Mouse (Mus musculus) liver, postnatal 0 days (tissue): ENCODE measurements around the gene Syt7. TPM values are rescaled to one million over a fixed set of nuclear protein-coding genes. Genes with fewer than 3 reads are reported as not detected.

Experiments
- ATAC-seq: fragments of 200-750 bp; cut with Nextera tagmentation; 2 replicates; pipeline ENCODE4 v1.8.0; 2017; ENCODE audit warnings: mild to moderate bottlenecking, moderate library complexity
- DNase-seq: peaks from one replicate; pipeline ENCODE4 v3.0.0-alpha.2; 2016
- H3K27ac ChIP-seq: fragments of 300-500 bp; sonication (generic); 2 replicates; pipeline ENCODE4 v1.5.1; 2014; ENCODE audit warnings: antibody characterized with exemption, moderate library complexity, mild to moderate bottlenecking, low read depth
- H3K27me3 ChIP-seq: fragments of 300-500 bp; sonication (generic); 2 replicates; pipeline ENCODE4 v1.6.1; 2014; ENCODE audit warnings: low read length, control low read depth, mixed read lengths; ENCODE audit not compliant: insufficient read depth
- H3K36me3 ChIP-seq: fragments of 300-500 bp; sonication (generic); replicated peaks from 2 replicates; pipeline ENCODE4 v1.6.1; 2014; ENCODE audit warnings: mild to moderate bottlenecking, control low read depth, low read length, moderate library complexity, mixed read lengths; ENCODE audit not compliant: insufficient read depth
- H3K4me1 ChIP-seq: fragments of 300-500 bp; sonication (generic); 2 replicates; pipeline ENCODE4 v1.6.1; 2014; ENCODE audit warnings: antibody characterized with exemption, mild to moderate bottlenecking, control low read depth; ENCODE audit not compliant: insufficient read depth
- H3K4me2 ChIP-seq: fragments of 300-500 bp; sonication (generic); 2 replicates; pipeline ENCODE4 v1.6.1; 2014; ENCODE audit warnings: low read depth, mild to moderate bottlenecking, low read length, moderate library complexity, mixed read lengths
- H3K4me3 ChIP-seq: fragments of 300-500 bp; sonication (generic); 2 replicates; pipeline ENCODE4 v1.5.1; 2014; ENCODE audit warnings: low read depth, low read length
- H3K9ac ChIP-seq: fragments of 300-500 bp; sonication (generic); replicated peaks from 2 replicates; pipeline ENCODE4 v1.6.1; 2014; ENCODE audit warnings: mild to moderate bottlenecking, moderate library complexity
- H3K9me3 ChIP-seq: fragments of 300-500 bp; sonication (generic); 2 replicates; pipeline ENCODE4 v1.6.1; 2016; ENCODE audit warnings: mild to moderate bottlenecking, control low read depth, low read length, mixed read lengths
- CTCF ChIP-seq: sonication (generic); IDR thresholded peaks from 2 replicates; pipeline ENCODE4 v1.5.1; 2016; ENCODE audit warnings: antibody characterized with exemption, low read depth
- EP300 ChIP-seq: IDR thresholded peaks from 2 replicates; pipeline ENCODE4 v1.6.1; 2016; ENCODE audit warnings: antibody characterized with exemption, low read depth, mild to moderate bottlenecking
- WGBS: fragments of 180-500 bp; shearing (Covaris S2); extraction: QIAGEN DNeasy Blood & Tissue Kit; methylation state at CpG from one replicate; pipeline ENCODE4 v1.1.7; 2014; ENCODE audit not compliant: insufficient replicate concordance; 5-methylcytosine and 5-hydroxymethylcytosine counted together
- polyA plus RNA-seq: library from polyadenylated mRNA; unstranded; fragments of >200 nt; fragmentation: Nextera tagmentation; extraction: Ambion mirVana; gene quantifications from 2 replicates; pipeline ENCODE4 v1.2.1, GENCODE M21; 2015

Gene Syt7
- polyA plus RNA-seq, 1 experiment from 2014 or later: 0.04 TPM

DNA sequence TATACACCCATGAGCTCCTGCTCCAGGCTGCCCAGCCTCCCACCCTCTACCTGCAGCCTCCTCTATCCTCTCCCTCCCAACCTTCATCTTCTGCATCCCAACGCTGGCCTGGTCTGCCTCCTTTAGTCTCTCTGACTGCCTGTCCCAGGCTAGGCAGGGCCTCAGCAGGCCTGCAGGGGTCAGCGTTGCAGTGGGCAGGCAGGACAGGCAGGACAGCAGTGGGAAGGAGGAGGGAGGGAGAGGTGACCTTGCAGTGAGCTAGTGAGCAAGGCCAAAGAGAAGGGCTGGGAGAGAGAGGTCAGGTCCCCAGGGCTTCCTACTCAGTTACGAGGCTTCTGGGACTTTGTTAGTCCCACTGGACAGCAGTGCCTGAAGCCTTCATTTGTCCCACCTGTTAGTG, 3.1 kb downstream of the Syt7 start:
- H3K27me3 ChIP-seq: peaks cover 37% of the 10 kb centered on the region
- 21% methylated on average over 3 of the region's 3 CpGs for WGBS

DNA sequence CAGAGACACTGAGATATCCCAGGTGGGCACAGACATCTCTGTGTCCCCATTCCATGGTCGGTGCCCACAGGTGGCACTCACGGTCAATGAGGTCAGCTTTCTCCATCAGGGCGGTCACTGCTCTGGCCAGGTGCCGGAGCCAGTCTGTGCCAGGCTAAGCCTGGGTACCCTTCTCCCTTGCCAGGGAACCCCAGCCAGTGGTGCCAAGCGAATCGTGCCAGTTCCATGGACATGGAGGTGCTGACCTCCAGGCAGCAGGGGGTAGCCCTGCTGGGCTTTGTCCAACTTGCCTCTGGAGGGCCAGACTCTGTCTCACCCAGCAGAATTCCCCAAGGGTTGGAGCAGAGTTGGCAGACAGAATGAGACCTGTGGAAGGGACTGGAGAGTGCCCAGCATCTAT, 4.6 kb downstream of the Syt7 start:
- no peaks in the 10 kb centered on the region for H3K36me3 ChIP-seq
- H3K9ac ChIP-seq: no peak overlapping the region
- 87% methylated on average over 6 of the region's 6 CpGs for WGBS
- ATAC-seq (no peak), DNase-seq (no peak)
- no peak for TF ChIP-seq EP300
- TF ChIP-seq CTCF: no peak
- H3K4me1 ChIP-seq: peaks cover 3% of the 10 kb centered on the region; the same call in 1 of the 2 replicates
- H3K4me3 ChIP-seq: no peak overlapping the region
- no peak overlapping the region for H3K27ac ChIP-seq
- H3K27me3 ChIP-seq: peaks cover 22% of the 10 kb centered on the region
- H3K4me2 ChIP-seq: no peak overlapping the region
- no peaks in the 10 kb centered on the region for H3K9me3 ChIP-seq

More for the DNA sequence above, 3.1 kb downstream of the Syt7 start:
- ATAC-seq (no peak), DNase-seq (peak; percentile 27)
- Histone ChIP-seq H3K4me2 (no peak overlapping the region), H3K27ac (no peak overlapping the region), H3K9ac (no peak overlapping the region), H3K36me3 (no peaks in the 10 kb centered on the region), H3K4me3 (no peak overlapping the region), H3K4me1 (peaks cover 3% of the 10 kb centered on the region; the same call in 1 of the 2 replicates), H3K9me3 (no peaks in the 10 kb centered on the region)
- TF ChIP-seq EP300 (no peak), CTCF (peak; percentile 57)

DNA sequence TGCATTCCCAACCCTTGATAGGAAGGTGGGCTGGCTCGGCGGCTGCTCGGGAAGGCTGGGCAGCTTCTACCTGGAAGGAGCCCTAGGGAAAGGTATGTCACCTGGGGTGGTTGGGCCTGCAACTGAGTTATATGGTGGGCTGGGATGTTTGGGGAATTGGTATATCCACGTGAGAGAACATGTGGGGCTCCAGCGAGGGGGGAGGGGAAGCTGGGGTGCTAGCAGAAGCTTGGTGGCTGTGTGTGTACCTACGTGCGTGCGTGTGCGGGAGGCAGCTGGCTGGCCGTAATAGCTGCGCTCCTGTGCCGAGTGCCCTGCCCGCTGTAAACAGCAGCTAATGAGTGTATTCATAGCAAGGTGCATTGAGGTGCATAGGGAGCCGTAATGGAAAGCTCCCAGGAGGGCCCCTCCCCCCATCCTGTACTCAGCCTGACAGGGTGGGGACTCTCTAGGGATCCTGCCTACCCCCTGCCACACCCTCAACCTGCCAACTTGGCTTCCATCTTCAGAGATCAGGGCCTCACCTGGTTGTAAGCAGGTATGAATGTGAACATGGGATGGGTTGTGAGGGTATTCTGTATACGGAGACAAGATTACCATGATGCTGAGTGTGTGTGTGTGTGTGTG, 5.1 kb downstream of the Syt7 start:
- ATAC-seq: no peak
- WGBS: 78% methylated on average over 15 of the region's 15 CpGs
- TF ChIP-seq EP300 (no peak), CTCF (no peak)

DNA sequence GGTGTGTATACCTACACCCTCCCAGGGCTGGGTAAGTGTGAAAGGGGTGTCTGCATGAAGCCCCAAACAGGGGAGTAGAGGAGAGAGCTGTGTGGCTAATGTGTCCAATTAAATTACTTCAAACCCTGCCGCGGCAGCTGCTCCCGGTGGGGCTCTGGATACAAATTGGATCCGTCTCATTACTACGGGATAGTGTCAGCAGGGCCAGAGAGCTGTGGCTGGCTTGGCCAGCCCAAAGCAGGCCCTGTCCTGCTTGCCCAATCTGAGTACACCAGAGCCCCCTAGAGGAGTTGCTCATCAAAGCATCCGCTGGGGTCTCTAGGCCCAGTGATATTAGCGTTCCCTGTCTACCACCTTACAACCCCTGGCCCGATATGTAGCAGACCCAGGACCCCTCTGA, 6.3 kb downstream of the Syt7 start:
- Histone ChIP-seq H3K4me2 (no peak overlapping the region), H3K36me3 (no peaks in the 10 kb centered on the region), H3K27ac (no peak overlapping the region), H3K4me3 (no peak overlapping the region), H3K9me3 (no peaks in the 10 kb centered on the region), H3K27me3 (peaks cover 11% of the 10 kb centered on the region), H3K4me1 (no peaks in the 10 kb centered on the region), H3K9ac (no peak overlapping the region)
- ATAC-seq: no peak
- 31% methylated on average over 8 of the region's 8 CpGs for WGBS
- DNase-seq: no peak
- TF ChIP-seq CTCF: peak; percentile 28; the same call in 1 of the 2 replicates
- no peak for TF ChIP-seq EP300

More for the DNA sequence above, 5.1 kb downstream of the Syt7 start:
- Histone ChIP-seq H3K9me3 (no peaks in the 10 kb centered on the region), H3K9ac (no peak overlapping the region), H3K4me1 (peaks cover 3% of the 10 kb centered on the region; the same call in 1 of the 2 replicates), H3K27ac (no peak overlapping the region), H3K4me2 (no peak overlapping the region), H3K36me3 (no peaks in the 10 kb centered on the region), H3K27me3 (peaks cover 20% of the 10 kb centered on the region), H3K4me3 (no peak overlapping the region)
- DNase-seq: no peak

DNA sequence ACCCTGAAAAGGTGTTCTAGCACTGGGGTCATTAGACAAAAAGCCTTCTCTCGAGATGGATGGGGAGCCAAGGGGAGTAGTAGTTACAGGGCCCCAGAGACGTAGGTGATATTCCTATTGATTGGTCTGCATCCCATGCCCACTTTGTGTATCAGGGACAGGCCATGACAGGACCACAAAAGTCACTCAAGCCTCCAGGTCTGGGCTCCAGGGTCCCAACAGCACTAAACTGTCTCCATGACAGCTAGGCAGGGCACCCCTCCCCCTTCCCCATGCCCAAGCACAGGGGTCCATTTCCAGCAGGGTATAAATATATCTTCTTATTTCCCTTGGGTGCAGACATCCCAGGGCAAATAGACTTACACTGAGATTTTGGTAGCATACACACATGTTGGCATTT, 8.1 kb downstream of the Syt7 start:
- Histone ChIP-seq H3K4me2 (no peak overlapping the region), H3K9me3 (no peaks in the 10 kb centered on the region), H3K27ac (no peak overlapping the region), H3K36me3 (no peaks in the 10 kb centered on the region), H3K4me3 (no peak overlapping the region), H3K4me1 (no peaks in the 10 kb centered on the region), H3K27me3 (no peaks in the 10 kb centered on the region), H3K9ac (no peak overlapping the region)
- ATAC-seq: no peak
- DNase-seq: no peak
- 80% methylated on average over 2 of the region's 2 CpGs for WGBS
- TF ChIP-seq EP300 (no peak), CTCF (no peak)

- Histone ChIP-seq H3K9ac (no peak overlapping the region), H3K36me3 (no peaks in the 10 kb centered on the region), H3K27me3 (no peaks in the 10 kb centered on the region), H3K4me2 (no peak overlapping the region), H3K9me3 (no peaks in the 10 kb centered on the region), H3K4me1 (no peaks in the 10 kb centered on the region), H3K27ac (no peak overlapping the region), H3K4me3 (no peak overlapping the region)
- no peak for ATAC-seq
- no peak for TF ChIP-seq CTCF
- no peak for TF ChIP-seq EP300
- DNase-seq: no peak
- WGBS: 54% methylated on average over 8 of the region's 8 CpGs
Observed at GRCm38 (mm10) chr19:10397479-10398153, 8.7 kb downstream of the Syt7 start.
